Mouse (Mus musculus) lung, postnatal 0 days (tissue): ENCODE data around the gene Sgms1. TPM values are rescaled to one million over a fixed set of nuclear protein-coding genes. Genes with fewer than 3 reads are reported as not detected.

Source experiments
- ATAC-seq: fragments of 200-750 bp; cut with Nextera tagmentation; 2 replicates; pipeline ENCODE4 v1.8.0; 2017; ENCODE audit warnings: moderate library complexity
- DNase-seq: peaks from one replicate; pipeline ENCODE4 v3.0.0-alpha.2; 2016; ENCODE audit warnings: low spot score
- H3K27ac ChIP-seq: fragments of 300-500 bp; sonication (generic); 2 replicates; pipeline ENCODE4 v1.5.1; 2014; ENCODE audit warnings: antibody characterized with exemption, mild to moderate bottlenecking, low read length, mixed read lengths
- H3K27me3 ChIP-seq: fragments of 300-500 bp; sonication (generic); replicated peaks from 2 replicates; pipeline ENCODE4 v1.6.1; 2014; ENCODE audit warnings: low read length, mixed read lengths; ENCODE audit not compliant: insufficient read depth
- H3K36me3 ChIP-seq: fragments of 300-500 bp; sonication (generic); 2 replicates; pipeline ENCODE4 v1.6.1; 2014; ENCODE audit warnings: low read length, mixed read lengths; ENCODE audit not compliant: insufficient read depth
- H3K4me1 ChIP-seq: fragments of 300-500 bp; sonication (generic); 2 replicates; pipeline ENCODE4 v1.6.1; 2014; ENCODE audit warnings: antibody characterized with exemption, low read depth, low read length, mixed read lengths; ENCODE audit not compliant: insufficient read depth
- H3K4me2 ChIP-seq: fragments of 300-500 bp; sonication (generic); replicated peaks from 2 replicates; pipeline ENCODE4 v1.6.1; 2014; ENCODE audit warnings: low read depth, mild to moderate bottlenecking, low read length, moderate library complexity, mixed read lengths
- H3K4me3 ChIP-seq: fragments of 300-500 bp; sonication (generic); 2 replicates; pipeline ENCODE4 v1.5.1; 2014; ENCODE audit warnings: low read depth, low read length
- H3K9ac ChIP-seq: fragments of 300-500 bp; sonication (generic); replicated peaks from 2 replicates; pipeline ENCODE4 v1.6.1; 2014; ENCODE audit warnings: low read depth, mild to moderate bottlenecking
- H3K9me3 ChIP-seq: fragments of 300-500 bp; sonication (generic); 2 replicates; pipeline ENCODE4 v1.6.1; 2016; ENCODE audit warnings: low read length, mixed read lengths
- CTCF ChIP-seq: IDR thresholded peaks from 2 replicates; pipeline ENCODE4 v1.5.1; 2016; ENCODE audit warnings: antibody characterized with exemption, mild to moderate bottlenecking
- EP300 ChIP-seq: IDR thresholded peaks from 2 replicates; pipeline ENCODE4 v1.6.1; 2016; ENCODE audit warnings: antibody characterized with exemption, mild to moderate bottlenecking, control low read depth
- WGBS: fragments of 180-500 bp; shearing (Covaris S2); extraction: QIAGEN DNeasy Blood & Tissue Kit; methylation state at CpG from one replicate; pipeline ENCODE4 v1.1.7; 2014; 5-methylcytosine and 5-hydroxymethylcytosine counted together
- polyA plus RNA-seq: library from polyadenylated mRNA; unstranded; fragments of >200 nt; fragmentation: Nextera tagmentation; extraction: Ambion mirVana; gene quantifications from 2 replicates; pipeline ENCODE4 v1.2.1, GENCODE M21; 2015

The Sgms1 gene
- polyA plus RNA-seq, 1 experiment from 2014 or later = 59.3 TPM

GRCm38 (mm10) chr19:32275068-32275925 is 114.2 kb downstream of the Sgms1 start:
- Histone ChIP-seq H3K36me3 (no peaks in the 10 kb centered on the region), H3K4me1 (peaks cover 8% of the 10 kb centered on the region; the same call in 1 of the 2 replicates), H3K27ac (no peak overlapping the region), H3K4me3 (no peak overlapping the region), H3K4me2 (no peak overlapping the region), H3K27me3 (no peaks in the 10 kb centered on the region), H3K9ac (no peak overlapping the region), H3K9me3 (no peaks in the 10 kb centered on the region)
- no peak for ATAC-seq
- DNase-seq = no peak
- WGBS = 81% methylated on average over 14 of the region's 14 CpGs
- TF ChIP-seq EP300 = no peak
- TF ChIP-seq CTCF = no peak

GRCm38 (mm10) chr19:32274145-32274544 is 115.4 kb downstream of the Sgms1 start:
- H3K4me2 ChIP-seq = no peak overlapping the region
- no peak overlapping the region for H3K4me3 ChIP-seq
- ATAC-seq (no peak), DNase-seq (no peak)
- no peaks in the 10 kb centered on the region for H3K36me3 ChIP-seq
- H3K27ac ChIP-seq = no peak overlapping the region
- WGBS = 75% methylated on average over 2 of the region's 2 CpGs
- H3K9me3 ChIP-seq = no peaks in the 10 kb centered on the region
- H3K4me1 ChIP-seq = peaks cover 8% of the 10 kb centered on the region; the same call in 1 of the 2 replicates
- no peak for TF ChIP-seq CTCF
- TF ChIP-seq EP300 = no peak
- no peaks in the 10 kb centered on the region for H3K27me3 ChIP-seq
- H3K9ac ChIP-seq = no peak overlapping the region

- DNase-seq = no peak
- WGBS = 76% methylated on average over 3 of the region's 3 CpGs
- H3K9me3 ChIP-seq = no peaks in the 10 kb centered on the region
Measured at GRCm38 (mm10) chr19:32273714-32274113, 115.8 kb downstream of the Sgms1 start.

GRCm38 (mm10) chr19:32272475-32273260 is 116.8 kb downstream of the Sgms1 start:
- no peak overlapping the region for H3K4me2 ChIP-seq
- TF ChIP-seq CTCF (no peak), EP300 (peak; percentile 39; the same call in 1 of the 2 replicates)
- H3K27me3 ChIP-seq = no peaks in the 10 kb centered on the region
- H3K9ac ChIP-seq = no peak overlapping the region
- DNase-seq (no peak), ATAC-seq (peak; percentile 22; the same call in 1 of the 2 replicates)
- WGBS = 53% methylated on average over 6 of the region's 6 CpGs
- no peak overlapping the region for H3K4me3 ChIP-seq
- no peaks in the 10 kb centered on the region for H3K9me3 ChIP-seq
- H3K36me3 ChIP-seq = no peaks in the 10 kb centered on the region
- H3K27ac ChIP-seq = no peak overlapping the region
- H3K4me1 ChIP-seq = peaks cover 8% of the 10 kb centered on the region; the same call in 1 of the 2 replicates

More at GRCm38 (mm10) chr19:32273714-32274113, 115.8 kb downstream of the Sgms1 start:
- Histone ChIP-seq H3K27me3 (no peaks in the 10 kb centered on the region), H3K9ac (no peak overlapping the region), H3K4me2 (no peak overlapping the region), H3K27ac (no peak overlapping the region), H3K36me3 (no peaks in the 10 kb centered on the region), H3K4me3 (no peak overlapping the region), H3K4me1 (peaks cover 8% of the 10 kb centered on the region; the same call in 1 of the 2 replicates)
- no peak for TF ChIP-seq CTCF
- no peak for TF ChIP-seq EP300
- no peak for ATAC-seq

- peaks cover 8% of the 10 kb centered on the region; the same call in 1 of the 2 replicates for H3K4me1 ChIP-seq
- no peak overlapping the region for H3K4me3 ChIP-seq
- H3K4me2 ChIP-seq = no peak overlapping the region
- H3K27ac ChIP-seq = no peak overlapping the region
- no peaks in the 10 kb centered on the region for H3K36me3 ChIP-seq
- H3K9me3 ChIP-seq = no peaks in the 10 kb centered on the region
- DNase-seq = no peak
- ATAC-seq = no peak
- TF ChIP-seq CTCF (no peak), EP300 (no peak)
- WGBS = 76% methylated on average over 11 of the region's 11 CpGs
- no peak overlapping the region for H3K9ac ChIP-seq
- no peaks in the 10 kb centered on the region for H3K27me3 ChIP-seq
Measured at GRCm38 (mm10) chr19:32271455-32272200, 117.9 kb downstream of the Sgms1 start.

GRCm38 (mm10) chr19:32269844-32270176 is 119.7 kb downstream of the Sgms1 start:
- Histone ChIP-seq H3K4me3 (no peak overlapping the region), H3K4me2 (no peak overlapping the region), H3K27me3 (no peaks in the 10 kb centered on the region), H3K9me3 (no peaks in the 10 kb centered on the region), H3K27ac (no peak overlapping the region), H3K9ac (no peak overlapping the region), H3K36me3 (no peaks in the 10 kb centered on the region), H3K4me1 (peaks cover 8% of the 10 kb centered on the region; the same call in 1 of the 2 replicates)
- 54% methylated on average over 6 of the region's 6 CpGs for WGBS
- DNase-seq (peak; percentile 42), ATAC-seq (peak; percentile 76)
- TF ChIP-seq EP300 (peak; percentile 80; the same call in 1 of the 2 replicates), CTCF (no peak)
